Comparison of ENCODE assay signal across 11 mouse cellular contexts in the genomic region with DNA sequence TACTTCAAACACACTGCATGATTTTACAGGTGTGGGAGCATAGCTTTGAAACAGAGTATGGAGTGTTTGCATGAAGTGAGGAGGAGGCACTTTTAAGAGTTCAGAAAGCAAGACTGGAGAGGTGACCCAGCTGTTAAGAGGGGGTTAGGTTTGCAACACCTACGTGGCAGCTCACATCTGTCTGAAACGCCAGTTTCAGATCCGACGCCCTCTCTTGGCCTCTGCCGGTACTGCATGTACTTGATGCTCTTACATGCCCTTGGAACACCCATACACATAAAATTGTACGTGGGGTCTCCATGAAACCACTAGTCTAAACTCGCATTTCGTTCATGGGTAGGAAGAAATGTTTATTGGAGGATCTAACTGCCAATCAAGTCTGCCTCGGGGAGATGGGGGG. TPM values are rescaled to one million over a fixed set of nuclear protein-coding genes. Genes with fewer than 3 reads are reported as not detected.
DNase-seq lines count a peak whose midpoint lies in the region; ATAC-seq lines count a peak whose summit lies in the region.
"Had no signal": no experiment of that assay in that cellular context is flagged by ENCODE, and none has a peak within 500 bp of the region (broad histone marks: within the 10 kb centered on the region; RNA-seq: fewer than 3 reads in every experiment).

No protein-coding gene starts in this region.

- intact Hi-C loops in gastrocnemius, postnatal 36 days (cut with DNase I) = no loop called here

- no peak overlapping the region for H3K9ac ChIP-seq in hindbrain, embryonic 11.5 days (ENCODE audit: low read depth, low read length)
- no peak overlapping the region for H3K9ac ChIP-seq in hindbrain, embryonic 12.5 days
- H3K9ac ChIP-seq: forebrain, embryonic 15.5 days; lung, embryonic 15.5 days had no signal

- no peak overlapping the region for H3K4me3 ChIP-seq in hindbrain, embryonic 11.5 days (ENCODE audit: low read depth, low read length)
- no peak overlapping the region for H3K4me3 ChIP-seq in hindbrain, embryonic 12.5 days
- H3K4me3 ChIP-seq: forebrain, embryonic 15.5 days; lung, embryonic 15.5 days had no signal

- H3K27ac ChIP-seq in hindbrain, embryonic 11.5 days (ENCODE audit: low read depth, low read length) = no peak overlapping the region
- H3K27ac ChIP-seq in hindbrain, embryonic 12.5 days = no peak overlapping the region
- H3K27ac ChIP-seq: forebrain, embryonic 15.5 days; lung, embryonic 15.5 days had no signal

- ATAC-seq in hindbrain, embryonic 11.5 days (ENCODE audit: low FRiP score) = no peak
- no peak for ATAC-seq in hindbrain, embryonic 12.5 days (ENCODE audit: low FRiP score)
- ATAC-seq: forebrain, embryonic 15.5 days had no signal

- H3K27me3 ChIP-seq in hindbrain, embryonic 11.5 days (ENCODE audit: control insufficient read depth, insufficient read depth, low read length) = no peaks in the 10 kb centered on the region
- no peaks in the 10 kb centered on the region for H3K27me3 ChIP-seq in hindbrain, embryonic 12.5 days
- H3K27me3 ChIP-seq: forebrain, embryonic 15.5 days; lung, embryonic 15.5 days had no signal

- peak; percentile 44 for DNase-seq in hindbrain, embryonic 11.5 days (ENCODE audit: low spot score)
- peak; percentile 20 to 26 for DNase-seq in B cell, adult 2 months
- DNase-seq in ZHBTc4 (ENCODE audit: low read depth, low spot score) = peak; percentile 88
- DNase-seq in lung, postnatal 4 days = peak; percentile 25 to 33
- no peak for DNase-seq in gastrocnemius, postnatal 36 days
- DNase-seq in spleen, postnatal 36 days (ENCODE audit: low spot score in 2 of 2) = no peak
- no peak for DNase-seq in adrenal gland, postnatal 4 days (ENCODE audit: low spot score in 2 of 2)

- 46% methylated on average over 9 of the region's 9 CpGs for WGBS in hindbrain, embryonic 11.5 days
- 42% methylated on average over 9 of the region's 9 CpGs for WGBS in hindbrain, embryonic 12.5 days

- H3K4me2 ChIP-seq in hindbrain, embryonic 11.5 days (replicated peaks; ENCODE audit: low read depth, low read length) = no peak overlapping the region
- H3K4me2 ChIP-seq in hindbrain, embryonic 12.5 days (replicated peaks) = no peak overlapping the region
- H3K4me2 ChIP-seq: forebrain, embryonic 15.5 days; lung, embryonic 15.5 days had no signal

- H3K4me1 ChIP-seq in hindbrain, embryonic 11.5 days (replicated peaks; ENCODE audit: control insufficient read depth, insufficient read depth, low read length) = no peaks in the 10 kb centered on the region
- no peaks in the 10 kb centered on the region for H3K4me1 ChIP-seq in hindbrain, embryonic 12.5 days
- H3K4me1 ChIP-seq: forebrain, embryonic 15.5 days; lung, embryonic 15.5 days had no signal

- no peaks in the 10 kb centered on the region for H3K9me3 ChIP-seq in hindbrain, embryonic 11.5 days (ENCODE audit: control insufficient read depth, low read length)
- 0 out of 2 replicates have a peak, but pooled peaks cover 8% of the 10 kb centered on the region for H3K9me3 ChIP-seq in hindbrain, embryonic 12.5 days (replicated peaks)
- H3K9me3 ChIP-seq: forebrain, embryonic 15.5 days; lung, embryonic 15.5 days had no signal

- no peaks in the 10 kb centered on the region for H3K36me3 ChIP-seq in hindbrain, embryonic 11.5 days (ENCODE audit: control insufficient read depth, insufficient read depth, low read length)
- no peaks in the 10 kb centered on the region for H3K36me3 ChIP-seq in hindbrain, embryonic 12.5 days
- H3K36me3 ChIP-seq: forebrain, embryonic 15.5 days; lung, embryonic 15.5 days had no signal

RNA-seq across cellular contexts. Expression of gene Wdr95, which starts 24.3 kb away (rescaled TPM):
- polyA plus RNA-seq in hindbrain, embryonic 11.5 days (2014; fragmentation: Nextera tagmentation; extraction: Ambion mirVana) = not detected in 2 replicates
- not detected in 2 replicates for polyA plus RNA-seq in hindbrain, embryonic 12.5 days (2016; fragmentation: Nextera tagmentation; extraction: Ambion mirVana)
- under 1 TPM in 1 of 2 experiments, not detected in 1; 0.30 TPM for total RNA-seq in gastrocnemius, postnatal 36 days (2021)
- not detected for total RNA-seq in adrenal gland, postnatal 4 days (2021)
- polyA plus RNA-seq: kidney, embryonic 16.5 days had no signal

Comparison
In these comparisons a context has a peak if more than half of its experiments do, and no peak if none do; other contexts are left out.
1. DNase-seq: peak in hindbrain, embryonic 11.5 days (single experiment), B cell, adult 2 months (2 of 2), ZHBTc4 (single experiment) and lung, postnatal 4 days (2 of 2); none in gastrocnemius, postnatal 36 days (0 of 2), spleen, postnatal 36 days (0 of 2) and adrenal gland, postnatal 4 days (0 of 2).